Mouse (Mus musculus) spleen, embryonic (tissue): Measurements from ENCODE around the gene Olfr870.
"Not testable (repeated sequence)": the region's sequence is repeated elsewhere in the genome, so short reads cannot be mapped to it uniquely, and the experiment has no call there.

Experiments
- CTCF ChIA-PET: fragments of 350-600 bp; sonication (Branson Sonifier 250); formaldehyde crosslinking; loops from one replicate; lab custom pipeline; 2022; lab: Charles Lee

Olfr870 gene

GRCm38 (mm10) chr9:20173957-20174356, at the start of gene Olfr870:
TSS of gene Olfr870 (minus strand) at chr9:20174057.
- CTCF ChIA-PET = no interaction called here

- CTCF ChIA-PET = no interaction called here
These were observed 38.0 kb upstream of the Olfr870 start, which contains the start of gene Olfr871 for GRCm38 (mm10) chr9:20211907-20212306. TSS of gene Olfr871 (plus strand) at chr9:20212207.

DNA sequence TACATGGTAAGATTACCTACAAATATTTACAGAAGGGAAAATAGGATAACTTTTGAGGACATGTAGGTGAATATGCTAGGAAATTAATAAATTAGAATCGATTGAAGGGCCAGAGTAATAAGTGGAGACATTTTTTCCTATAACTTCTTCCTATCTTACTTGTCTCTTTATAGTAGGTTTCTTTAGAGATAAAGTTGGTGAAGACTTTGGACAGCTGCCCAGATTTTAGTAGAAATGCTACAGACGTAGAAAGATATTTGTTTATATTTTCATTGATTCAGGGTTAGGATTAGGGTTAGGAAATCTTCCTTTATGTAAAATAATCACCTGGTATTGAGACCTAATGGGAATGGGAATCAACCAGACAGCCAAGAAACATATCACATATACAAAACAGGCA, 37.6 kb upstream of the Olfr870 start:
- CTCF ChIA-PET = no interaction called here

DNA sequence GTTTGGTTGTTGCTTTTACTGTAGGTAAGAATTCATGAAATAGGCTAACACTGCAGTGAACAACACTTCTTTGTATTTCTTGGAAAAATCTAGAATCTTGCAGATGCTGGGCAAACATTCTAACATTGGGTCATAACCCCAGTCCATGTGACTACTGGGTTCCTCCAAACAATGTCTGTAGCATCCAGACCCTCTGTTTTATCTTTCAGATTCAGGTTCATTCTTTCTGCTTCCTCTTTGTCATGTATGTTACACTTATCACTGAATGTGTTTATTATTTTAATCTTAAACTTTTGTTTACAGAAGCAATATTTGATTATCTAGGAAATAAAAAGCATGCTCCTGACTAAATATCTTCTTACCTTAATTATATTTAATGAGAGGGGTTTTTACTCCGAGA, 37.0 kb upstream of the Olfr870 start:
- CTCF ChIA-PET = no interaction called here

GRCm38 (mm10) chr9:20203413-20203984, 29.6 kb upstream of the Olfr870 start:
- CTCF ChIA-PET = not testable (repeated sequence)

- CTCF ChIA-PET = no interaction called here
These were observed 28.3 kb upstream of the Olfr870 start for GRCm38 (mm10) chr9:20202131-20202530.

- CTCF ChIA-PET = no interaction called here
These were observed 5.6 kb upstream of the Olfr870 start for GRCm38 (mm10) chr9:20179463-20179862.

DNA sequence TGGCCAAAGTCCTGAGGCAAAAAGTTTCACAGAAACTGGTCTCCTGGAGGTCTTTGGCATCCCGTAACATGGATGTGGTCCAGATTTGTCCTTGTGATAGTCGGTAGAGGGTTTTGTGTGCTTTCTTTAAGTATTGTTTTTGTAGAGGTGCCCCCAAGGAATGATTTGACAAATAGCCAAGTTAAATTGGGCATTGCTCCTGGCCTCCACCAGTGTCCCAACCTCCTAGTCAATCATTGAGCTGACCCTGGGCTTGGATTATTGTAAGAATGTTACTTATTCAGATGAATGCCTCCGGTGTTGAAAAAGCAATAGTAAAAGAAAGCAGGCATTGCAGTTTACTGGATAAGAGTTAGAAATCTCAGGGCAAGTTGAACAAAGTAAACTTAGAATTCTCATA, 24.2 kb downstream of the Olfr870 start:
- CTCF ChIA-PET = no interaction called here

DNA sequence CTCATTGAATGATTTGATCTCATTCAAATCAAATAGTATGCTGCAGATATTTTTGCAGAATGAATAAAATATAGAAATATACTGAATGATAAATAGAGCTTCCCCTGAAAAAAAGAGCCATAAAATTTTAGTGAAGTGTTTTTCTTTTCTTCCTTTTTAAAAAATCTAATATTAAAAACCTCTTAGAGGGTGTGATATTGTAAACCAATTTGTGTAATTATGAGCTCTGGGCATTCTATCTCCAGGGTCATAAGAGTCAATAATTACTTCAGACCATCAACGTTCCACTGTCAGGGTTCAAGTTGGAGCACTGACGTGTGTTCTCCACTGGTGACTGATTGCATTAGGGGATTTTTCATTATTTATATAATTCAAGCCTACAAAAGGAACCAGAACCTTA, 45.1 kb downstream of the Olfr870 start, which contains the start of gene Olfr869:
Olfr869 (plus strand) TSS at position 301 of the 400 bp plus-strand sequence.
- CTCF ChIA-PET = no interaction called here
